ENCODE assay signal across 8 mouse cellular contexts in genomic region chr11:8692536-8693471, GRCm38 (mm10). TPM values are rescaled to one million over a fixed set of nuclear protein-coding genes. Genes with fewer than 3 reads are reported as not detected.
DNase-seq lines count a peak whose midpoint lies in the region; ATAC-seq and TF ChIP-seq lines count a peak whose summit lies in the region.

No protein-coding gene starts in this region.

- H3K9me3 ChIP-seq in heart, embryonic 15.5 days (replicated peaks) = no peaks in the 10 kb centered on the region
- no peaks in the 10 kb centered on the region for H3K9me3 ChIP-seq in forebrain, embryonic 16.5 days (ENCODE audit: control insufficient read depth, low read length)
- no peaks in the 10 kb centered on the region for H3K9me3 ChIP-seq in stomach, postnatal 0 days (ENCODE audit: control insufficient read depth, low read length)

- H3K27ac ChIP-seq in heart, embryonic 15.5 days = peak overlapping the region; percentile 80
- H3K27ac ChIP-seq in forebrain, embryonic 16.5 days (ENCODE audit: low read length) = no peak overlapping the region; the same call in 1 of the 2 replicates
- H3K27ac ChIP-seq in stomach, postnatal 0 days (replicated peaks) = peak overlapping the region; percentile 69

- intact Hi-C loops in left cerebral cortex, postnatal 36 days (cut with DNase I) = no loop called here

- H3K4me2 ChIP-seq in heart, embryonic 15.5 days = peak overlapping the region; percentile 53
- peak overlapping the region; percentile 18 for H3K4me2 ChIP-seq in forebrain, embryonic 16.5 days (ENCODE audit: low read length)
- 0 out of 2 replicates have a peak overlapping the region, but pooled peaks have one; percentile 15 for H3K4me2 ChIP-seq in stomach, postnatal 0 days (replicated peaks; ENCODE audit: low read depth)

- no peak for DNase-seq in heart, adult 18-20 months
- no peak for DNase-seq in Patski (ENCODE audit: low read depth, low spot score)
- DNase-seq in lung, postnatal 10 days = peak; percentile 60
- DNase-seq in stomach, postnatal 0 days (ENCODE audit: low spot score) = peak; percentile 73
- DNase-seq in left cerebral cortex, postnatal 36 days (ENCODE audit: low spot score in 2 of 2) = no peak
- DNase-seq in thymus, adult 18-20 months = no peak

- POLR2A ChIA-PET in Patski (lab: Charles Lee) = interaction anchor here (1.0 kb wide), 1 partner anchor 161 kb away, joined by 3 read pairs; no protein-coding TSS in a partner anchor

- peaks cover 28% of the 10 kb centered on the region for H3K4me1 ChIP-seq in heart, embryonic 15.5 days (replicated peaks)
- peaks cover 20% of the 10 kb centered on the region for H3K4me1 ChIP-seq in forebrain, embryonic 16.5 days (replicated peaks; ENCODE audit: control insufficient read depth, insufficient read depth, low read length)
- H3K4me1 ChIP-seq in stomach, postnatal 0 days (replicated peaks; ENCODE audit: control insufficient read depth, insufficient read depth) = peaks cover 10% of the 10 kb centered on the region

- WGBS in heart, embryonic 15.5 days = 11% methylated on average over 16 of the region's 16 CpGs
- WGBS in forebrain, embryonic 16.5 days = 2% methylated on average over 16 of the region's 16 CpGs
- WGBS in stomach, postnatal 0 days = 16% methylated on average over 16 of the region's 16 CpGs

- in situ Hi-C loops in Patski (cut with MboI; ENCODE audit: low pct_unique_long_range_greater_than_20kb) = no loop called here

- no peak for TF ChIP-seq EP300 in stomach, postnatal 0 days (optimal IDR thresholded peaks at IDR 0.05)

- peak overlapping the region; percentile 21 for H3K4me3 ChIP-seq in heart, embryonic 15.5 days
- no peak overlapping the region for H3K4me3 ChIP-seq in forebrain, embryonic 16.5 days (replicated peaks; ENCODE audit: low read length)
- H3K4me3 ChIP-seq in stomach, postnatal 0 days (ENCODE audit: low read depth, low read length) = no peak overlapping the region

- no peaks in the 10 kb centered on the region for H3K36me3 ChIP-seq in heart, embryonic 15.5 days
- H3K36me3 ChIP-seq in forebrain, embryonic 16.5 days (ENCODE audit: control insufficient read depth, insufficient read depth) = no peaks in the 10 kb centered on the region
- no peaks in the 10 kb centered on the region for H3K36me3 ChIP-seq in stomach, postnatal 0 days (ENCODE audit: control insufficient read depth, insufficient read depth, low read length)

- ATAC-seq in heart, embryonic 15.5 days (replicated peaks; ENCODE audit: insufficient number of reproducible peaks, insufficient read depth, low FRiP score, low read depth) = peak; percentile 74
- ATAC-seq in Patski = peak; percentile 88
- ATAC-seq in forebrain, embryonic 16.5 days = peak; percentile 86
- ATAC-seq in stomach, postnatal 0 days (ENCODE audit: low FRiP score, low TSS enrichment) = peak; percentile 82

- CTCF ChIA-PET in Patski (lab: Charles Lee) = interaction anchor here (0.7 to 1.4 kb wide), 5 partner anchors 9 to 167 kb away, joined by 3 to 5 read pairs (median 4); no protein-coding TSS in a partner anchor

- no peaks in the 10 kb centered on the region for H3K27me3 ChIP-seq in heart, embryonic 15.5 days
- H3K27me3 ChIP-seq in Patski = no peaks in the 10 kb centered on the region
- no peaks in the 10 kb centered on the region for H3K27me3 ChIP-seq in forebrain, embryonic 16.5 days (replicated peaks; ENCODE audit: control insufficient read depth, insufficient read depth, low read length)
- no peaks in the 10 kb centered on the region for H3K27me3 ChIP-seq in stomach, postnatal 0 days (ENCODE audit: control insufficient read depth, insufficient read depth, low read length)

- TF ChIP-seq CTCF in Patski (IDR thresholded peaks at IDR 0.05) = no peak
- peak; percentile 45 for TF ChIP-seq CTCF in stomach, postnatal 0 days (IDR thresholded peaks at IDR 0.05; ENCODE audit: low read depth)

- no peak overlapping the region for H3K9ac ChIP-seq in heart, embryonic 15.5 days
- 0 out of 2 replicates have a peak overlapping the region, but pooled peaks have one; percentile 8 for H3K9ac ChIP-seq in forebrain, embryonic 16.5 days (replicated peaks; ENCODE audit: low read depth, low read length)
- no peak overlapping the region for H3K9ac ChIP-seq in stomach, postnatal 0 days (ENCODE audit: low read length)

RNA-seq across cellular contexts. Expression of gene Tns3, which starts 28.5 kb away (rescaled TPM):
- polyA plus RNA-seq in heart, embryonic 15.5 days (2015; fragmentation: Nextera tagmentation; extraction: Ambion mirVana) = 16.4 and 22.9 TPM in 2 replicates
- 10 to 100 TPM; 22.3 to 23.2 TPM for total RNA-seq in heart, adult 18-20 months (2021)
- 75.4 TPM for polyA plus RNA-seq in Patski (2021)
- polyA plus RNA-seq in forebrain, embryonic 16.5 days (2015; fragmentation: Nextera tagmentation; extraction: Ambion mirVana) = 8.8 TPM in 2 replicates
- polyA plus RNA-seq in stomach, postnatal 0 days (2015; fragmentation: Nextera tagmentation; extraction: Ambion mirVana) = 10.4 and 10.5 TPM in 2 replicates
- 10 to 100 TPM; 36.9 to 39.4 TPM for total RNA-seq in left cerebral cortex, postnatal 36 days (2021)

Comparison
In these comparisons a context has a peak if more than half of its experiments do, and no peak if none do; other contexts are left out.
1. DNase-seq: peak in lung, postnatal 10 days (single experiment) and stomach, postnatal 0 days (single experiment); none in heart, adult 18-20 months (0 of 2), Patski (single experiment), left cerebral cortex, postnatal 36 days (0 of 2) and thymus, adult 18-20 months (0 of 2).
2. Peak in every context shown above with its lines, with median percentiles within 50 percentile points of each other: ATAC-seq and H3K4me2 ChIP-seq.